Mouse (Mus musculus) large intestine, adult 2 months (tissue): ENCODE results near the gene Krt6a. TPM values are rescaled to one million over a fixed set of nuclear protein-coding genes. Genes with fewer than 3 reads are reported as not detected.

Experiments
- DNase-seq: peaks from one replicate; pipeline ENCODE4 v3.0.0-alpha.2; 2012; ENCODE audit warnings: low read depth, low spot score
- WGBS: fragments of 180-500 bp; shearing (Covaris S2); methylation state at CpG from one replicate; pipeline ENCODE4 v1.1.7; 2018; 5-methylcytosine and 5-hydroxymethylcytosine counted together
- polyA plus RNA-seq: library from polyadenylated mRNA; depleted of rRNA; stranded (reverse); fragments of >200 nt; gene quantifications from 2 replicates; pipeline ENCODE4 v1.2.3, GENCODE M21; 2012; rRNA removed

The Krt6a gene
- polyA plus RNA-seq, 1 experiment: not detected

GRCm38 (mm10) chr15:101647280-101647679 is 46.8 kb downstream of the Krt6a start, which contains the start of gene Gm5478:
Gene Gm5478 (minus strand): TSS chr15:101647380.
- no peak for DNase-seq
- WGBS: 71% methylated on average over 3 of the region's 3 CpGs

Other genes with a start within 250 kb of the Krt6a start
- 0.09 and 0.12 TPM in 2 replicates for gene Krt88, start 246.6 kb downstream of the Krt6a start, polyA plus RNA-seq
- not detected in 2 replicates for gene Krt81, start 230.6 kb downstream of the Krt6a start, polyA plus RNA-seq
- gene Krt86, start 220.8 kb downstream of the Krt6a start, polyA plus RNA-seq: 0.09 TPM in 1 of 2 replicates, not detected in the other
- 0.07 and 0.25 TPM in 2 replicates for gene Krt83, start 202.8 kb downstream of the Krt6a start, polyA plus RNA-seq
- not detected in 2 replicates for gene Gm49425, start 177.0 kb downstream of the Krt6a start, polyA plus RNA-seq
- 0.32 and 1.5 TPM in 2 replicates for gene Krt84, start 161.5 kb downstream of the Krt6a start, polyA plus RNA-seq
- not detected in 2 replicates for gene Krt82, start 143.6 kb downstream of the Krt6a start, polyA plus RNA-seq
- gene Krt90, start 131.4 kb downstream of the Krt6a start, polyA plus RNA-seq: 0.04 TPM in 1 of 2 replicates, not detected in the other
- gene Krt75, start 120.4 kb downstream of the Krt6a start, polyA plus RNA-seq: not detected in 2 replicates
- gene Gm5414, start 66.1 kb downstream of the Krt6a start, polyA plus RNA-seq: not detected in 2 replicates
- gene Gm5478, start 46.9 kb downstream of the Krt6a start, polyA plus RNA-seq: not detected in 2 replicates
- not detected in 2 replicates for gene Krt6b, start 14.0 kb downstream of the Krt6a start, polyA plus RNA-seq
- gene Krt5, start 18.6 kb upstream of the Krt6a start, polyA plus RNA-seq: 0.07 and 0.14 TPM in 2 replicates
- not detected in 2 replicates for gene Krt71, start 48.8 kb upstream of the Krt6a start, polyA plus RNA-seq
- not detected in 2 replicates for gene Krt72, start 92.2 kb upstream of the Krt6a start, polyA plus RNA-seq
- gene Krt73, start 108.0 kb upstream of the Krt6a start, polyA plus RNA-seq: not detected in 2 replicates
- not detected in 2 replicates for gene Krt2, start 123.9 kb upstream of the Krt6a start, polyA plus RNA-seq
- gene Krt1, start 156.5 kb upstream of the Krt6a start, polyA plus RNA-seq: 0.04 and 0.17 TPM in 2 replicates
- gene Krt77, start 175.4 kb upstream of the Krt6a start, polyA plus RNA-seq: not detected in 2 replicates
- gene Krt76, start 198.6 kb upstream of the Krt6a start, polyA plus RNA-seq: 0.02 TPM in 1 of 2 replicates, not detected in the other
- gene Krt4, start 230.4 kb upstream of the Krt6a start, polyA plus RNA-seq: 0.11 and 0.21 TPM in 2 replicates
- 0.21 and 0.43 TPM in 2 replicates for gene Krt79, start 246.0 kb upstream of the Krt6a start, polyA plus RNA-seq